Mouse (Mus musculus) WW6 (cell line): ENCODE measurements around the gene Chrna9.

Experiments used
- DNase-seq: peaks from one replicate; pipeline ENCODE4 v3.0.0-alpha.2; 2013; ENCODE audit warnings: low read depth, low spot score

Gene Chrna9

GRCm38 (mm10) chr5:65919326-65919725 lies 15.4 kb upstream of the Chrna9 start:
- no peak for DNase-seq

GRCm38 (mm10) chr5:65919904-65920303 lies 14.8 kb upstream of the Chrna9 start:
- no peak for DNase-seq

- no peak for DNase-seq
Measured at GRCm38 (mm10) chr5:65920701-65921426, 13.9 kb upstream of the Chrna9 start.

GRCm38 (mm10) chr5:65921477-65922138 lies 13.1 kb upstream of the Chrna9 start:
- no peak for DNase-seq

- no peak for DNase-seq
Measured at GRCm38 (mm10) chr5:65926666-65927065, 8.1 kb upstream of the Chrna9 start.

- no peak for DNase-seq
Measured at GRCm38 (mm10) chr5:65929162-65929561, 5.6 kb upstream of the Chrna9 start.

- DNase-seq: no peak
Measured at GRCm38 (mm10) chr5:65930171-65930570, 4.5 kb upstream of the Chrna9 start.

- DNase-seq: no peak
Measured at GRCm38 (mm10) chr5:65933258-65933657, 1.5 kb upstream of the Chrna9 start.

GRCm38 (mm10) chr5:65933764-65934163 lies 957 bp upstream of the Chrna9 start:
- no peak for DNase-seq

GRCm38 (mm10) chr5:65937011-65937726 lies 2.4 kb downstream of the Chrna9 start:
- no peak for DNase-seq

GRCm38 (mm10) chr5:65937998-65938715 lies 3.4 kb downstream of the Chrna9 start:
- DNase-seq: no peak

- no peak for DNase-seq
Measured at GRCm38 (mm10) chr5:65941145-65941544, 6.4 kb downstream of the Chrna9 start.

GRCm38 (mm10) chr5:65949822-65950221 lies 15.1 kb downstream of the Chrna9 start:
- DNase-seq: no peak

- DNase-seq: no peak
Measured at GRCm38 (mm10) chr5:65950236-65950635, 15.5 kb downstream of the Chrna9 start.

- no peak for DNase-seq
Measured at GRCm38 (mm10) chr5:65950679-65951512, 16.2 kb downstream of the Chrna9 start.

GRCm38 (mm10) chr5:65951513-65951909 lies 16.8 kb downstream of the Chrna9 start:
- no peak for DNase-seq

GRCm38 (mm10) chr5:65954130-65955080 lies 19.7 kb downstream of the Chrna9 start:
- DNase-seq: no peak

GRCm38 (mm10) chr5:65955343-65956143 lies 20.8 kb downstream of the Chrna9 start:
- no peak for DNase-seq
